Mouse (Mus musculus): ENCODE data around the gene Map3k9. TPM values are rescaled to one million over a fixed set of nuclear protein-coding genes. Genes with fewer than 3 reads are reported as not detected.
A peak's percentile ranks its signal among the peaks of the same experiment; 100 is the strongest.

Gene Map3k9
- polyA plus RNA-seq, 1 experiment from 2014 or later = 0.15 TPM

GRCm38 (mm10) chr12:81748021-81748576, 32.9 kb downstream of the Map3k9 start:
- H3K27ac ChIP-seq = no peak overlapping the region
- H3K36me3 ChIP-seq = no peaks in the 10 kb centered on the region
- no peak overlapping the region for H3K9ac ChIP-seq
- no peaks in the 10 kb centered on the region for H3K27me3 ChIP-seq (replicated peaks)
- no peaks in the 10 kb centered on the region for H3K4me1 ChIP-seq
- no peak overlapping the region for H3K4me3 ChIP-seq
- WGBS (ENCODE audit: insufficient replicate concordance) = 34% methylated on average over 4 of the region's 4 CpGs
- no peak overlapping the region for H3K4me2 ChIP-seq
- no peaks in the 10 kb centered on the region for H3K9me3 ChIP-seq (replicated peaks)
- ATAC-seq = no peak

DNA sequence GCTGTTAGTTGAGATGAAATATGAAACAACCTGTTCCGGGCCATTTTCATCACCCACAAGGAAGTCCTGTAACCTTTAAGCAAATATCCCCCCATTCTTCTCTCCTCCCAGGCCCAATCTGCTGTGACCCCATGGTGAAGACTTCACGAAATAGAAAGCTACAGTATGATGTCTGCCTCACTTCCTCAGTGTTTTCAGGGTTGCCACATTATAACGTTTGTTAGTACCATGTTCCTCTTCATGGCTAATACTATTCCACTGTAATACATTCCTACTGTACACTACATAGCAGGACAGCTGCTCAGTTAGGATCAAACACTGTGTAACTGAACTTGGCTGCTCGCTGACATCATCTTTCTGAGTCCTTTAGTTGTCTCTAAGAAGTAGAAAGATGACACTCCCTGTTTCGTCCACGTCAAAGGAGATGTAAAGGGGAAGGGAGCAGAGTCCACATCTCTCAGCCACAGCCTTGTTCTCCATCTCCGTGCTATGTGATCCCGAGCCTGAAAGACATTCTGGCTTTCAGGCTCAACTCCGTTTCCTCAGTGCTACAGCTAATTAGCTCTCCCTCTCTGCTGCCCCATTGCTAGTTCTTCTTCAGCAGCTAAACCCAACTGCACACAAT, 34.5 kb downstream of the Map3k9 start:
- Histone ChIP-seq H3K4me1 (no peaks in the 10 kb centered on the region), H3K9ac (no peak overlapping the region), H3K36me3 (no peaks in the 10 kb centered on the region), H3K27me3 (replicated peaks) (no peaks in the 10 kb centered on the region), H3K4me3 (no peak overlapping the region), H3K27ac (no peak overlapping the region), H3K9me3 (replicated peaks) (no peaks in the 10 kb centered on the region), H3K4me2 (no peak overlapping the region)
- no peak for ATAC-seq
- 59% methylated on average over 9 of the region's 9 CpGs for WGBS (ENCODE audit: insufficient replicate concordance)

DNA sequence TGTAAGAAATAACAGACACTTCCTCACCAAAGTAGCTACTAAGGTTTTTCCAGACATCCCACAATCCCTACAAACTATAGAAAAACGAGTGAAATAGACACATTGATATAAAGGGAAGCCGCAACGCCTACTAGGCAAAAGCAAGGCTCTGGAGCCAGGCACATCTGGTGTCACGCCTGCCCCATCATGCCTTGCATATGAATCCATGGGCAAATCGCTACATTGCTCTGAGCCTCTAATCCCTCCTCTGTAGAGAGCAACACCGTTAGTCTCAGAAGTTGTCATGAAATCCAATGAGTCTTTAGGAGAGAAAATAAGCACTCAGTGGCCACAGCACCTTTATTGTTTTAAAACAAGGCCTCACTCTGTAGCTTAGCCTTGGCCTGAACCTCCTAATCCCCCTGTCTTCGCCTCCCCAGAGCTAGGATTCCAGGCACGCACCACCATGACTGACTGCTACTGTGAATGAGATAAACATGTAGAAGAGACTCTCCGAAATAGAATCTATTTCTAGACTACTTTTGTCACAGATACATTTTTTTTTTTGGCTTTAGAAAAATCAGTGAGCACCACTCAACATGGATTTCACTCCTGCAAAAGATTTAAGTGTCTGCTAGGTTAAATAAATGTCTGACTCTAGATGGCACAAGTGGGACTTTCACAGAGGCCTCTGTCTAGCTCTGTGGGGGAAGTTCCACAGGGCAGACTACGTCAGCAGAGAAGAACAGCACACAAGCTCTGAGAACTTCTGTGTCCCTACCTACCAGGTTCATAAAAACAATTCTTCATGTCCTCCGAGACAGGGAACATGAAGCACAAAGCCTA, 45.5 kb downstream of the Map3k9 start:
- no peaks in the 10 kb centered on the region for H3K36me3 ChIP-seq
- no peak overlapping the region for H3K27ac ChIP-seq
- no peaks in the 10 kb centered on the region for H3K9me3 ChIP-seq (replicated peaks)
- ATAC-seq = no peak
- WGBS (ENCODE audit: insufficient replicate concordance) = 68% methylated on average over 11 of the region's 11 CpGs
- H3K9ac ChIP-seq = no peak overlapping the region
- no peaks in the 10 kb centered on the region for H3K4me1 ChIP-seq
- H3K4me3 ChIP-seq = no peak overlapping the region
- no peak overlapping the region for H3K4me2 ChIP-seq
- no peaks in the 10 kb centered on the region for H3K27me3 ChIP-seq (replicated peaks)

DNA sequence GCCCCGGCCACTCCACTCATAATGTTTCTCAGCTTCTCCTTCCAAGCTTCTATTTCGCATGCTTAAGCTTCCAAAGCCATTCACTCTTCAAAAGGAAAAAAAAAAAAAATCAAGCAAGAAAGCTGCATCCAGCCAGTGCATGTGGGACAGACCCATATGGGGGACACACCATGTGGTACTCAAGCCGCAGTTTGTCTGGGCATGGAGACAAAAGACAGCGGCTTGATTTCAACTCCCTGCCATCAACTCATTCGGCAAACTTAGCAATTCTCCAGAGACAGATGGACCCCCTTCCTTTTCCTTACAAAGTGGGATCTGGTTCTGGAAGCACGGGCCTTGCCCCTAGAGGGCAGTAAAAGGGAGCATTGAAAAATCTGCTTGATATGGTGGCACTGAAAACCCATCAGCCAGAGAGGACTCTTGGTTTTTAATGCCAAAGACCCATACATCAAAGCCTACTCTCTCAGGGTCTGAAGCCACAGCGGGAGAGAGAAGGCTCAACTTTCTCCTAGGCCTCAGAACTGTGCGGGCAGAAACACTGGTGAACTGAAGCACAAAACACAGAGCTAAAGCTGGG, 54.6 kb downstream of the Map3k9 start:
- Histone ChIP-seq H3K27me3 (replicated peaks) (no peaks in the 10 kb centered on the region), H3K36me3 (no peaks in the 10 kb centered on the region), H3K9me3 (replicated peaks) (no peaks in the 10 kb centered on the region), H3K4me2 (no peak overlapping the region), H3K4me1 (no peaks in the 10 kb centered on the region), H3K9ac (no peak overlapping the region), H3K4me3 (no peak overlapping the region), H3K27ac (no peak overlapping the region)
- no peak for ATAC-seq
- WGBS (ENCODE audit: insufficient replicate concordance) = 67% methylated on average over 8 of the region's 8 CpGs

- Histone ChIP-seq H3K4me1 (no peaks in the 10 kb centered on the region), H3K9ac (no peak overlapping the region), H3K4me3 (no peak overlapping the region), H3K9me3 (replicated peaks) (no peaks in the 10 kb centered on the region), H3K4me2 (no peak overlapping the region), H3K27ac (no peak overlapping the region), H3K27me3 (replicated peaks) (no peaks in the 10 kb centered on the region), H3K36me3 (no peaks in the 10 kb centered on the region)
- no peak for ATAC-seq
- 81% methylated on average over 6 of the region's 6 CpGs for WGBS (ENCODE audit: insufficient replicate concordance)
Measured at GRCm38 (mm10) chr12:81724776-81725175, 56.2 kb downstream of the Map3k9 start.

DNA sequence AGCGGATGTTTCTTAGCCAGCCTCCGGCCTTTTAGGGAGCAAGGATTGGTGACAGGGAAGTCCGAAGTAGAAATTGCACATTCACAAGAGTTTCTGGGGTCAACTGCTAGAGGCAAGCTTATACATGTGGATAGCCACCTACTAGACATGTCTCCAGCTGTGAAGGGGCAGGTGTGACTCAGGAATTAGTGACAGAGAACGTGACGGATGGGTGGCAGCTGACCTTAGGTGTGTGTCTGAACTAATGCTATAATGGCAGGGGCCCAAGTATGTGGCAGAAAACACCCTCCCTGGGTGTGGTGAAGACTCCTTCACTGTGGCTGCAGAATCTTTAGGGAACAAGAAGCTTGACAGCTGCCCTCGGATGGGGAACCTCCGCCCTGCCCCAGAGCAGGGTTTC, 57.6 kb downstream of the Map3k9 start:
- H3K9me3 ChIP-seq (replicated peaks) = no peaks in the 10 kb centered on the region
- no peak overlapping the region for H3K4me3 ChIP-seq
- WGBS (ENCODE audit: insufficient replicate concordance) = 66% methylated on average over 7 of the region's 7 CpGs
- H3K36me3 ChIP-seq = no peaks in the 10 kb centered on the region
- H3K27ac ChIP-seq = no peak overlapping the region
- no peaks in the 10 kb centered on the region for H3K27me3 ChIP-seq (replicated peaks)
- no peak overlapping the region for H3K9ac ChIP-seq
- no peak for ATAC-seq
- H3K4me1 ChIP-seq = no peaks in the 10 kb centered on the region
- no peak overlapping the region for H3K4me2 ChIP-seq

DNA sequence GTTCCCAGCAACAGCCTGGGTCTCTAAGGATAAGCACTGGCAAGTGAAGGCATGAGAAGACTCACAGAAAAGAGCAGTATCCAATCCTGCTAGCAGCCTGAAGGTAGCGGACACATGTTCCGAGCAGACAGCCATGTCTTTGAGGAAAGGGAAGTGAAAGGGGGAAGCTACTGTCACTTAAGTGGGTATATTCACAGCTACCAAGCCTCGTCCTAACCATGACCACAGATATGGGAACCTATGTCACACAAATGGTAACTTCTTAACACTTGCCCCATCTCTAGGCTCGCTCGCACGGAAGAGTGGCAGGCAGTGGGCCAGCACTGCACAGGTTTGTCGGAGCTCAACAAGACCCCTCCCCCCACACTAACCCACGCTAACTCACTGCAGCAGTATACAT, 61.3 kb downstream of the Map3k9 start:
- Histone ChIP-seq H3K36me3 (no peaks in the 10 kb centered on the region), H3K4me2 (no peak overlapping the region), H3K27ac (no peak overlapping the region), H3K9ac (no peak overlapping the region), H3K27me3 (replicated peaks) (0 out of 2 replicates have a peak, but pooled peaks cover 7% of the 10 kb centered on the region), H3K4me3 (no peak overlapping the region), H3K9me3 (replicated peaks) (no peaks in the 10 kb centered on the region), H3K4me1 (no peaks in the 10 kb centered on the region)
- peak; percentile 13; the same call in 1 of the 2 replicates for ATAC-seq
- WGBS (ENCODE audit: insufficient replicate concordance) = 32% methylated on average over 8 of the region's 8 CpGs

GRCm38 (mm10) chr12:81719161-81719560, 61.8 kb downstream of the Map3k9 start:
- H3K9ac ChIP-seq = no peak overlapping the region
- WGBS (ENCODE audit: insufficient replicate concordance) = 22% methylated on average over 5 of the region's 5 CpGs

GRCm38 (mm10) chr12:81712618-81713017, 68.4 kb downstream of the Map3k9 start:
- Histone ChIP-seq H3K9me3 (replicated peaks) (no peaks in the 10 kb centered on the region), H3K27ac (no peak overlapping the region), H3K9ac (no peak overlapping the region), H3K27me3 (replicated peaks) (0 out of 2 replicates have a peak, but pooled peaks cover 7% of the 10 kb centered on the region), H3K36me3 (no peaks in the 10 kb centered on the region), H3K4me2 (no peak overlapping the region), H3K4me1 (no peaks in the 10 kb centered on the region), H3K4me3 (no peak overlapping the region)
- whole genome bisulfite sequencing (ENCODE audit: insufficient replicate concordance) = 75% methylated on average over 4 of the region's 4 CpGs
- no peak for ATAC-seq

More at GRCm38 (mm10) chr12:81719161-81719560, 61.8 kb downstream of the Map3k9 start:
- no peak for ATAC-seq
- Histone ChIP-seq H3K27me3 (replicated peaks) (0 out of 2 replicates have a peak, but pooled peaks cover 7% of the 10 kb centered on the region), H3K4me1 (no peaks in the 10 kb centered on the region), H3K27ac (no peak overlapping the region), H3K36me3 (no peaks in the 10 kb centered on the region), H3K4me3 (no peak overlapping the region), H3K9me3 (replicated peaks) (no peaks in the 10 kb centered on the region), H3K4me2 (no peak overlapping the region)

- no peak overlapping the region for H3K9ac ChIP-seq
- H3K4me2 ChIP-seq = no peak overlapping the region
- H3K4me3 ChIP-seq = no peak overlapping the region
- H3K9me3 ChIP-seq (replicated peaks) = no peaks in the 10 kb centered on the region
- ATAC-seq = no peak
- H3K27me3 ChIP-seq (replicated peaks) = no peaks in the 10 kb centered on the region
- H3K36me3 ChIP-seq = no peaks in the 10 kb centered on the region
- H3K4me1 ChIP-seq = no peaks in the 10 kb centered on the region
- 18% methylated on average over 1 of the region's 1 CpGs for WGBS (ENCODE audit: insufficient replicate concordance)
- no peak overlapping the region for H3K27ac ChIP-seq
Measured at GRCm38 (mm10) chr12:81702903-81703302, 78.1 kb downstream of the Map3k9 start.

GRCm38 (mm10) chr12:81698011-81698410, 83.0 kb downstream of the Map3k9 start:
- no peak for ATAC-seq
- no peak overlapping the region for H3K4me2 ChIP-seq
- 46% methylated on average over 4 of the region's 4 CpGs for WGBS (ENCODE audit: insufficient replicate concordance)
- no peaks in the 10 kb centered on the region for H3K4me1 ChIP-seq
- H3K27me3 ChIP-seq (replicated peaks) = no peaks in the 10 kb centered on the region
- H3K9me3 ChIP-seq (replicated peaks) = no peaks in the 10 kb centered on the region
- no peak overlapping the region for H3K27ac ChIP-seq
- no peak overlapping the region for H3K4me3 ChIP-seq
- H3K36me3 ChIP-seq = no peaks in the 10 kb centered on the region
- H3K9ac ChIP-seq = no peak overlapping the region

DNA sequence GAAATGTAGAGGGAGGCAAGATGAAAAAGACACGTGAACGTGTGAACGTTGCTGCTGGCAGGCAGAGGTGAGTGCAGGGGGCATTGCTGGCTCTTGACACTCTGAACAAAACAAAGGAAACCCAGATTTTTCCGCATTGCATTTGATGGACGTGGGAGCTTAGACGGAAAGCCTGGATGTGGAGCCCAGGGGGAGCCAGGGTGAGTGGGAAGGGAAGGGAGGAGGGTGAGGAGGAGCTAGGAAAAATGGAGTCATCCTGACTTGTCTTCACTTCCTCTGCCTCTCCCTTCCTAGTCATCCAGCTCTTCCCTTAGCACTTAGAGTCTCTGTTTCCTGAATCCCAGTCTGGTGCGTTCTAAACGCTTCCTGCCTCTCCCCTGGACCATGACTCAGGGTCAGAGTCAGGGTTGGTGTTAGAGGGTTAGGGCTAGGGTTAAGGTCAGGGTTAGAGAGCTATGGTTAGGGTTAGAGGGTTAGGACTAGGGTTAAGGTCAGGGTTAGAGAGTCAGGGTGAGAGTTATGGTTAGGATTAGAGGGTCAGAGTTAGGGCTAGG, 89.7 kb downstream of the Map3k9 start:
- Histone ChIP-seq H3K4me3 (no peak overlapping the region), H3K36me3 (no peaks in the 10 kb centered on the region), H3K9ac (no peak overlapping the region), H3K4me2 (no peak overlapping the region), H3K27me3 (replicated peaks) (0 out of 2 replicates have a peak, but pooled peaks cover 2% of the 10 kb centered on the region), H3K9me3 (replicated peaks) (no peaks in the 10 kb centered on the region), H3K4me1 (no peaks in the 10 kb centered on the region), H3K27ac (no peak overlapping the region)
- ATAC-seq = no peak
- 27% methylated on average over 8 of the region's 8 CpGs for WGBS (ENCODE audit: insufficient replicate concordance)

All from liver, embryonic 12.5 days (tissue).